Mouse (Mus musculus): ENCODE data around the gene Btf3l4. TPM values are rescaled to one million over a fixed set of nuclear protein-coding genes. Genes with fewer than 3 reads are reported as not detected.

The Btf3l4 gene
- polyA plus RNA-seq, 2 experiments: 22.1 to 47.6 TPM

GRCm38 (mm10) chr4:108826096-108826495 lies 7.3 kb downstream of the Btf3l4 start:
- ATAC-seq (ENCODE audit: insufficient read depth): no peak
- no peak overlapping the region for H3K4me2 ChIP-seq (ENCODE audit: low read depth)
- no peak overlapping the region for H3K9ac ChIP-seq (replicated peaks)
- DNase-seq (ENCODE audit: low read depth in 3 of 3, low spot score in 3 of 3): no peak
- H3K36me3 ChIP-seq (replicated peaks; ENCODE audit: control insufficient read depth, insufficient read depth, low read depth): peaks cover 38% of the 10 kb centered on the region
- TF ChIP-seq EP300 (IDR thresholded peaks at IDR 0.05; ENCODE audit: low read depth) (no peak), CTCF (IDR thresholded peaks at IDR 0.05; ENCODE audit: low read depth) (no peak)
- 61% methylated on average over 1 of the region's 1 CpGs for WGBS (ENCODE audit: insufficient replicate concordance)
- H3K27me3 ChIP-seq (ENCODE audit: control insufficient read depth, insufficient read depth, low read length): no peaks in the 10 kb centered on the region
- H3K4me3 ChIP-seq (ENCODE audit: insufficient read depth in 1 of 2, low read depth in 2 of 2, low read length in 2 of 2): no peak overlapping the region
- H3K9me3 ChIP-seq (ENCODE audit: control insufficient read depth, low read length): no peaks in the 10 kb centered on the region
- no peak overlapping the region for H3K27ac ChIP-seq
- H3K4me1 ChIP-seq (replicated peaks; ENCODE audit: control insufficient read depth in 2 of 2, insufficient read depth in 2 of 2, low read length in 1 of 2): no peaks in the 10 kb centered on the region

- Histone ChIP-seq H3K36me3 (replicated peaks; ENCODE audit: control insufficient read depth, insufficient read depth, low read depth) (peaks cover 42% of the 10 kb centered on the region), H3K9ac (replicated peaks) (no peak overlapping the region)
- WGBS (ENCODE audit: insufficient replicate concordance): 88% methylated on average over 3 of the region's 3 CpGs
These were observed 7.7 kb downstream of the Btf3l4 start for GRCm38 (mm10) chr4:108825677-108826076.

GRCm38 (mm10) chr4:108811550-108811949 lies 21.9 kb downstream of the Btf3l4 start:
- no peaks in the 10 kb centered on the region for H3K27me3 ChIP-seq (ENCODE audit: control insufficient read depth, insufficient read depth, low read length)
- H3K9ac ChIP-seq (replicated peaks): no peak overlapping the region
- H3K9me3 ChIP-seq (ENCODE audit: control insufficient read depth, low read length): no peaks in the 10 kb centered on the region
- no peak for TF ChIP-seq EP300 (IDR thresholded peaks at IDR 0.05; ENCODE audit: low read depth)
- no peak for TF ChIP-seq CTCF (IDR thresholded peaks at IDR 0.05; ENCODE audit: low read depth)
- H3K4me2 ChIP-seq (ENCODE audit: low read depth): no peak overlapping the region
- H3K27ac ChIP-seq: no peak overlapping the region
- H3K4me3 ChIP-seq (ENCODE audit: insufficient read depth in 1 of 2, low read depth in 2 of 2, low read length in 2 of 2): no peak overlapping the region
- H3K4me1 ChIP-seq (replicated peaks; ENCODE audit: control insufficient read depth in 2 of 2, insufficient read depth in 2 of 2, low read length in 1 of 2): no peaks in the 10 kb centered on the region
- no peak for ATAC-seq (ENCODE audit: insufficient read depth)
- H3K36me3 ChIP-seq (replicated peaks; ENCODE audit: control insufficient read depth, insufficient read depth, low read depth): no peaks in the 10 kb centered on the region
- WGBS (ENCODE audit: insufficient replicate concordance): 65% methylated on average over 6 of the region's 6 CpGs
- no peak for DNase-seq (ENCODE audit: low read depth in 3 of 3, low spot score in 3 of 3)

More at GRCm38 (mm10) chr4:108825677-108826076, 7.7 kb downstream of the Btf3l4 start:
- no peak overlapping the region for H3K4me3 ChIP-seq (ENCODE audit: insufficient read depth in 1 of 2, low read depth in 2 of 2, low read length in 2 of 2)
- no peaks in the 10 kb centered on the region for H3K27me3 ChIP-seq (ENCODE audit: control insufficient read depth, insufficient read depth, low read length)
- DNase-seq (ENCODE audit: low read depth in 3 of 3, low spot score in 3 of 3) (no peak), ATAC-seq (ENCODE audit: insufficient read depth) (no peak)
- no peak overlapping the region for H3K27ac ChIP-seq
- no peaks in the 10 kb centered on the region for H3K4me1 ChIP-seq (replicated peaks; ENCODE audit: control insufficient read depth in 2 of 2, insufficient read depth in 2 of 2, low read length in 1 of 2)
- no peaks in the 10 kb centered on the region for H3K9me3 ChIP-seq (ENCODE audit: control insufficient read depth, low read length)
- TF ChIP-seq EP300 (IDR thresholded peaks at IDR 0.05; ENCODE audit: low read depth): no peak
- TF ChIP-seq CTCF (IDR thresholded peaks at IDR 0.05; ENCODE audit: low read depth): no peak
- H3K4me2 ChIP-seq (ENCODE audit: low read depth): no peak overlapping the region

GRCm38 (mm10) chr4:108811142-108811541 lies 22.3 kb downstream of the Btf3l4 start:
- ATAC-seq (ENCODE audit: insufficient read depth) (no peak), DNase-seq (ENCODE audit: low read depth in 3 of 3, low spot score in 3 of 3) (no peak)
- Histone ChIP-seq H3K36me3 (replicated peaks; ENCODE audit: control insufficient read depth, insufficient read depth, low read depth) (no peaks in the 10 kb centered on the region), H3K27ac (no peak overlapping the region), H3K9me3 (ENCODE audit: control insufficient read depth, low read length) (no peaks in the 10 kb centered on the region), H3K4me3 (ENCODE audit: insufficient read depth in 1 of 2, low read depth in 2 of 2, low read length in 2 of 2) (no peak overlapping the region), H3K27me3 (ENCODE audit: control insufficient read depth, insufficient read depth, low read length) (no peaks in the 10 kb centered on the region), H3K4me2 (ENCODE audit: low read depth) (no peak overlapping the region), H3K4me1 (replicated peaks; ENCODE audit: control insufficient read depth in 2 of 2, insufficient read depth in 2 of 2, low read length in 1 of 2) (no peaks in the 10 kb centered on the region), H3K9ac (replicated peaks) (no peak overlapping the region)
- TF ChIP-seq EP300 (IDR thresholded peaks at IDR 0.05; ENCODE audit: low read depth): no peak
- 43% methylated on average over 4 of the region's 4 CpGs for WGBS (ENCODE audit: insufficient replicate concordance)

- Histone ChIP-seq H3K9ac (replicated peaks) (no peak overlapping the region), H3K4me2 (ENCODE audit: low read depth) (no peak overlapping the region), H3K9me3 (ENCODE audit: control insufficient read depth, low read length) (no peaks in the 10 kb centered on the region), H3K27ac (no peak overlapping the region), H3K36me3 (replicated peaks; ENCODE audit: control insufficient read depth, insufficient read depth, low read depth) (no peaks in the 10 kb centered on the region), H3K4me1 (replicated peaks; ENCODE audit: control insufficient read depth in 2 of 2, insufficient read depth in 2 of 2, low read length in 1 of 2) (no peaks in the 10 kb centered on the region), H3K27me3 (ENCODE audit: control insufficient read depth, insufficient read depth, low read length) (no peaks in the 10 kb centered on the region), H3K4me3 (ENCODE audit: insufficient read depth in 1 of 2, low read depth in 2 of 2, low read length in 2 of 2) (no peak overlapping the region)
- no peak for TF ChIP-seq CTCF (IDR thresholded peaks at IDR 0.05; ENCODE audit: low read depth)
- no peak for TF ChIP-seq EP300 (IDR thresholded peaks at IDR 0.05; ENCODE audit: low read depth)
- no peak for ATAC-seq (ENCODE audit: insufficient read depth)
- 69% methylated on average over 2 of the region's 2 CpGs for WGBS (ENCODE audit: insufficient replicate concordance)
- DNase-seq (ENCODE audit: low read depth in 3 of 3, low spot score in 3 of 3): no peak
These were observed 29.9 kb downstream of the Btf3l4 start for GRCm38 (mm10) chr4:108803535-108803934.

Measured in liver, embryonic 14.5 days (tissue).